Mouse (Mus musculus) cerebellum, postnatal 10 days (tissue): ENCODE results near the gene Lipc.

Experiments used
- DNase-seq, 2 experiments: peaks; one replicate each; pipeline ENCODE4 v3.0.0; 2021; ENCODE audit warnings: mixed read lengths in 2 of 2

Lipc gene

DNA sequence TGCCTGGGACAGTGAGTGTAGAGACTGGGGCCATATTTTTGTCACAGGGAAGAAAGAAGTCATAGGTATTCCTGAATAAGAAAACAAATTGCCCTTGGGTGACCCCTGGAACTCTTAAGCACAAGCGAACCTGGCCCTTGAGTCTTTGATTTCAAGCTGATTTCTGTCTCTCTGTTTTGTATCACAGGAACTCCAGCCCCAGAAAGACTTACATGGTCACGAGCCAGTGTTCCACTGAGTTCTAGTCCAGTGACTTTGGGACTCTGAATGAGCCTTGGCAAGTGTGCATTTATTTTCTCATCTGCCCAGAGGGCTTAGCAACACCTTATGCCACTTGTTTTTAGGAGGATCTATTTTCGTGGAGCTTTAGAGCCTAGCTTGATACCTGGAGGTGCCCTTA, 5.7 kb upstream of the Lipc start:
- DNase-seq: peak in 1 of 2 experiments; percentile 44

DNA sequence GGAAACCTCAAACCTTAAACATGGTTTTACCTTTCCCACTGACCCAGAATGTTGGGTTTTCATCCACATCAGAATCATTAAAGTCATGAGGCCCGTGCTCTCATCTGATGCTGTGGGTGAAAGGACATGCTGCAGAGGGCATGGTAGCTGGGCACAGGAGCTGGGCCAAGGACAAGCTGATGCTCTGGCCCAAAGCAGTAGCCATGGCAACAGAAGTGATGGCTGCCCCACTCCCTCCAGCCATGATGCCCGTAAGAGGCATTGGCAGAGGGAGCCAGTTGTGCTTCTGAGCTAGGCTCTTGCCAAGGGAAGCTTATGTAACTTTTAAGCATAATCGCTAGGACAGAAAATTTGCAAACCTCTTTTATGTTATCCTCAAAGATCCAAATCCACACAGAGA, 2.2 kb upstream of the Lipc start:
- DNase-seq: peak; percentile 59 to 75

DNA sequence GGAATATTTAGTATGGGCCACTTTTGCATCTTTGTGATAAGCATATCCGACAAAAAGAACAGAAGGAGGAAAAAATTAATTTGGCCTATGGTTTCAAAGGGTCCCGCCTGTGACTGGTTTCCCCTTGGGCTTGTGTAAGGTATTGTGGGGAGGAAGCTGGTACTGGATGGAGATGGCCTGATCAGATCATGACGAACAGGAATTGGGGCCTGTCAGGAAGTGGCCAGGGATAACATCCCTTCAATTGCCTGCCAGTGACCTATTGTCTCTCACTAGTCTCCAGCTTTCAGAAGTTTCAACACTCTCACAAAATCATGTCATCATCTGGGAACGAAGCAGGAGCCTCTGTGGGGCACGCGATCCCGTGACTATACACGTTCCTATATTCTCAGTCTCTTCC, 2.7 kb downstream of the Lipc start:
- DNase-seq: no peak

DNA sequence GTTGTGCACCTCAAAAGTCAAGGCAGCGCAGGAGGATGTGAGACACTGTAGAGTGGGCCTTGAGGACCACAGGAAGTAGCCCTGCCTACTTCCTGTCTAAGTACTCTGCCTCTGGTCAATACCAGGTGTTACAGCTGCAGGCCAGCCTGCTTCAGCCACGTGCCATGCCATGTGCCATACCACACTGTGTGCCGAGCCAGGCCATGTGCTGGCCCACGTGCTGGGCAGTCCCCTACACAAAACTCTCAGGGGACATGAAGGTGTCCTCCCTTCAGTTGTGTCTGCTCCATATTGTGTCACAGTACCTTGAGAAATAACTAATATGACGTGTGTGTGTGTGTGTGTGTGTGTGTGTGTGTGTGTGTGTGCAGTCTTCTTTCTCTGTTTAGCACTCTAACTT, 4.7 kb downstream of the Lipc start:
- DNase-seq: no peak

DNA sequence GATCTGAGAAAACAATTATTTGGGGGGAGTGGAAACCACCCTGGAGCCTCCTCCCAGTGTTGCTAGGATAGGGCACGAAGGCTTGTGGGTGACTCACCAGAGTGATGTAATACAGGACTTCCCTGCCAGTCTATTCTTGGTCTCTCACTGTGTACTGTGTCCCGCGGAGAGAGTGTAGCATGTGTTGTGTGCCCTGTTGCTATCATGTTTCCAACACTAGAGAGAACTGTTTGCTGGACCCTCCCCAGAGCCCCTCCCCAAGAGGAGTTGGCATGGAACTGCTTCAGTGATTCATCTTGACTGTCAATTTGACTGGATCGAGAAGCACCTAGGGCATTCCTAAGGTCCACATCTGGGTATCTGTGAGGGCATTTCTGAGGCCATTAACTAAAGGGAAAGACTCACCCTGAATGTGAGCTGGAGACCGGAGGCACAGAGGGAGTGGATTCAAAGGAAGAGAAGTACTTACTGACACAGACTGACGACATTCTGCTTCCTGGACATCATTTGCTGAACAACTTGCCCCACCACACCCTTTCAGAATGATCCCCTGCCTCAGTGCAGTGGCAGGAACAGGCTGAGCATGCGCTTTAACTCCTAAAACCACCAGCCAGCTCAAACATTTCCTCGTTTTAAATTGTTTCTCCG, 9.2 kb downstream of the Lipc start:
- no peak for DNase-seq

DNA sequence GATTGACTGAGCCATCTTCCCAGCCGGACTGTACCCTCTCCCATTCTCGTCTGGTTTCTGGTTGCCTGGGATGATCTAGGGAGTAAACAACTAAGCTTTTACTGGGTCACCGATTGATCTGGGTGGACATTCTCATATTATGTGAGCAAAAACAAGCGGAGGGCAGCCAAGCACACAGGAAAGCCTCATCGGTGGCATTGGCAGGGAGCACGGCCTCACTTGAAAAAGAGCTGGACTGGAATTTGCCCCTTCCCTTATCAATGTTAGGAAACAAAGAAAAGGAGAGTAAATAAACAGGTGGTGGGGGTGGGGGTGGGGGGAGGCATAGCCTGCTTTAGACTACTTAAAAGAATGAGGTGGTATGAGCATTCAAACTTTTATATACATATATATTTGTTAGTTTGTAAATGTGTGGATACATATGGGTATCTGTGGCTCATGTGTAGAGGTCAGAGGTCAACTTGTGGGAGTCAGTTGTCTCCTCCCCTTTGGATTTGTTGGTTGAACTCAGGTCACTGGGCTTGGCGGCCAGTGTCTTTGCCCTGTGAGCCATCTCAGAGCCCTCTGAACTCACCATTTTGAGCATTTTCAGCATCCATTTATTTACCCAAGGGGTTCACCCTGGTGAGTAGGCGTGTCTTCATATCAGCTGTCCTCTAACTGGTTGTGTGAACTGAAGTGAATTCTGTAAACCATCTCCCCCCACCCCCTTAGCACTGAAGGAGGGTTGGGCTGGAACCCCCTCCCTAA, 12.1 kb downstream of the Lipc start:
- no peak for DNase-seq

DNA sequence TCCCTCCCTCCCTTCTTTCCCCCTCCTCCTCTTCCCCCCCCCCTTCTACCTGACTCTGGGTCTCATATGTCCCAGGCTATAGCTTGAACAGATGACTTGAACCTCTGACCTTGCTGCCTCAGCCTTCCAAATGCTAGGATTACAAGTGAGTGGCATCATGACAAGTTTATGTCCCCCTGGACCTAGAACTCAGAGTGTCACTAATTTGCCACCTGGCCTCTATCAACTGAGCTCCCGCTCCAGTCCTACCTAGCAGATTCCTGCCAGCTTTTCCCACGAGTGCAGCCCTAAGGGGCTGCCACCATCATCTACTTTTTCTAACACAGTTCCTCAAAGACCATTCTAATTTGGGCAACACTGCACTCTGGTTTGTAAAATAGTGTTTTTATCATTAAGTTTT, 13.2 kb downstream of the Lipc start:
- peak; percentile 50 to 62 for DNase-seq

DNA sequence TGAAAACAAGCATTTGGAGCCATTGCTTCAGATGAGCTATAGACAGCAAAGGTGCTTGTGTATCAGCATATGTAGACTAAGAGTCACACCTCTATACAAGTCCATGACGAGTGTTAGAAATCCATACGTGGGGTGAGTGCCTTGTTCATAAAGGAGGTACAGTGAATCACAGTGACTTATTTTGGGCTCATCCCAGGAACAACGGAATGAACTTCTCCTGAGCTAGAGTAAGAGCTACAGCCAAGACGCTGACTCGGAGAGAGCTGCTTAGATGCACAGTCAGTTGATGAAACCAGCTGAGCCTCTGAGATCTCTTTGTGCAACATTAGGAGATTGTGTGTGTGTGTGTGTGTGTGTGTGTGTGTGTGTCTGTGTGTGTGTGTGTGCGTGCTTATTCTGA, 13.9 kb downstream of the Lipc start:
- no peak for DNase-seq

DNA sequence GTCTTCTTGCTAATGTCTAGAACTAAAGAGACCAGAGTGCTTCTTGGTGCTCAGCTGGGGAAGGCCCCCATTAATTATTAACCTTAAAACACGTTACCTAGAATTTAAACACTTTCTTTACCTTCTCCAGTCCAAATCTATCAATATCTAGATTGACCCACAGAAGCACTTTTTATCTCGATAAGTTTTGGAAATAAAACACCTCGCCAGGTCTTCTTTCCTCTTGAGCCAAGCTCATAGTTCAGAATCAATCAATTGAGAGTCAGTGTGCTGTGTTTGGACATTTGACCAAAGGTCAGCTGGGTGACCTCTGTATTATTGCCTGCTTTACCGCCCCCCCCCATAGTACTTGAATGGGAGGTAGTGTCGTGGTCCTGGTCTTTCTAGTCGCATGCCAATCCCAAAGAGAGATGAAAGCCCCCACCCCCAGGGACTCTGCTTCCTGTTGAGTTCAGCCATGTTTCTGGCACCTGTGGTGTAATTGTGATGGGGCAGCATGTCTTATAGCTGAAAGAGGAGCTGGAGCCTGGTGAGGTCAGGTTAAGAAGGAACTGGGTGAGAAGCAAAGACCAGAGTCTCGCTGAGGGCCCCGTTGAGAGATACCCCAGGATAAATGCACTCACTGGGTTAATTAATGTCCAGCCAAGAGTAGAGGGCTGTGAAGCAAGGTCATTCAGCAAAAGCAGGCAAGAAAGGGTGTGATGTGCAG, 17.3 kb downstream of the Lipc start:
- no peak for DNase-seq

DNA sequence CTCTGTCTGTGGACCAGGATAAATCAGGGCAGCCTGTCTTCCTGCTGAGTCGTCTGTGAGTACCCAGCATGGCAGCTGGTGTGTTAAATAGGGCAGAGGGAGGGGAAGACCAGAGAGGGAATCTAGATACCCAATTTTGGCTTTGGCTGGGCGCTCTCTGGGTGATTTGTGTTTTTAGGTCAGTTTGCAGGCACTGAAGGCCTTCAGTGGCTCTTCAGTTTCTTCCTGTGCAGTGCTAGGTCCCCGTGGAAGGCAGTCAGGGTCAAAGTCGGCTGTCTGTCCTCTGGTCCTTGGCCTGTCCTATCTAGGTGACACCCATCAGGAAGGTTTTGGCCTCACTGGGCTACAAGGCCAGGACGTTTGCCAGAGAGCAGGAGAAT, 21.4 kb downstream of the Lipc start:
- DNase-seq: peak; percentile 86 to 88

DNA sequence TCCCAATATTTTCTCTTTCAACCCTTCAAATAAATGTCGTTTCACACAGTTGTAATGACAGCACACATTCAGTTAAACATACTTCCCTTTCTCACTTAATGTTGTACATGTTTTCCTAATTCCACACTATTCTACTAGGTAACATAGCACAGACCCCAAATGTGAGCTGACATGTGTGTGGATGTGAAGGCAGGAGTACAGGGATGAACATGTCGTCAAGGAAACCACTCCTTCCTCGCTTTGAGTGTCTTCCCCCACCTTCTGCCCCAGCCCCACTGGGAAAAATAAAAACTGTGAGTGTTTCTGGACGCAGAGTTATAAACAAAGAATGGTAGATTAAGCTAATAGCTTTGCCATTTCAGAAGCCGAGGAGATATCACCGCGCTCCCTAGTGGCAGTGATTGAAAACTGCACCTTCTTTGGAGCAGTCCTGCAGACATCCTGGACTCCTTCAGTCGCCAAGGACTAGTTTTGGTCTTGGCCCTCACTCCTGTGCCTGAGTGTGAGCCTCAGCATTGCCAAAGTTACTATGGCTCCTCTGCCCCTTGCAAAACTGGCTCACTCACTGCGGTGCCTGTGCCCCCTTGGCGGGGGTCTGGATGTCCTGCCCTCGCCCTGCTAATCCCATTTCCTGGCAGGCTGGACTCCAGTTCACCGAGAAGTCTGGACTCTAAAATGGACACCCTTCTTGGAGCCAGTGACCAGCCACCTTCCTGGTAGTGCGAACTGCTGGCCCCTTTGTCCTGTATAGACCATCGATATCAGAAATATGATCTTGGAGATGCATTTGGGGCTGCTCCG, 22.0 kb downstream of the Lipc start:
- DNase-seq: peak; percentile 90 to 94

DNA sequence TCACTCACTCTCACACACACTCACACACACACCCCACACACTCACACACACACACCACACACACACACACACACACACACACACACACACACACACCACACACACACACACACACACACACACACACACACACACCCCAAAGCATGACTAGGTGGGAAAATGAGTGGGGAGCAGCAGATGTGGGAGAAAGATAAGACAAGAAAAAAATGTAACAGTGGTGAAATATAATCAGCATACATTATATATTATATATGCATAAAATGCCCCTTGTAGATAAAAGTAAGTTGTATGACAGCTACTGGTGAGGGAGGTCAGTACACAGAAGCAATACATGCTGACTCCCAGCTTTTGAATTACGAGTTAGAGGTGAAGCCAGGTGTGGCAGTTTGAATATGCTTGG, 23.6 kb downstream of the Lipc start:
- DNase-seq: no peak

DNA sequence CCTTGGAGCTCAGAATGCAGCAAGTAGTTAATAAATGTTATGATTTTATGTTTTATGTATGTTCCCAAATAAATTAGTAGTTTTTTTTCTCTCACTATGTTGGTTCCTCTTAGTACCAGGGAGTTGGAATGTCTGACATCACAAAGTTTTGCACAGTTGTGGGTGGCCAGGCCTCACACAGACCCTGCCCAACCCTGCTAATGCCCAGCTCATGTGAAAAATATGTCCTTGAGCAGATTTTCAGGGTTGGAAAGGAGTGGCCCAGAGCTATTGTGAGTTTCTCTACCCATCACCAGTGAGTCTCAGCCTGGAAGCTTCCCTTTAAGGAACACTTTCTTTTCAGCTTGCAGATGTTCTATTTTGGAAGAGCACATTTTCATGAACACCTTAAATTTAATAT, 24.3 kb downstream of the Lipc start:
- DNase-seq: no peak

DNA sequence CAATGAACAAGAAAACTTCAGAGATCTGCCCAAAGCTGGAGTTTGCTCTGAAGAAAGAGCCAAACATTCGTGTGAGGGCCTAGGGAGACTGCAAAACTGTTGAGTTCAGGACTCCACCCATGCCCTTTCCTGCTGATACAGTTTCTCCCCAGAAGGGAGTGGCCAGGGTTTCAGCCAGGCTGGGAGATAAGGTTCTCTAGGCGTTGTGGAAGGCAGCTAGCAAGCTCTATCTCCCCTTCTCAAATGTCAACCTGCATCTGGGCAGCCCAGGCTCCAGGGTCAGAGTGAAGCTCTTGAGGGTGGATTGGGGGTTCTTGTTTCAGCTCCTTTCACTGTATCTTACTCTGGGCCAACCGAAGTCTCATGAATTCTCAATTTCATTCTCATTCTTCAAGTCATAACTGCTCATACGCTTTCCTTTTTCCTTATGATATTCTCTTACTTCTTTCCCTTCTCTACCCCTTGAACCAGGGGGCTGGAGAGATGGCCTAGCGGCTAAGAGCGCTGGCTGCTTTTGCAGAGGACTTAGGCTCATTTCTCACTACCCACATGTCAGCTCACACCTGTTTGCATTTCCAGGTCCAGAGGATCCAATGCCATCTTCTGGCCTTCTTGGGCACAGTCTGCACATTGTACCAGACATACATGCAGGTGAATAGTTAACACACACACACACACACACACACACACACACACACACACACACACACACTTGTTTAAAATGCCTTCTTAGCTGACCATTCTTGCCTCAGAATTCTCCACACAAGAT, 25.0 kb downstream of the Lipc start:
- DNase-seq: no peak

DNA sequence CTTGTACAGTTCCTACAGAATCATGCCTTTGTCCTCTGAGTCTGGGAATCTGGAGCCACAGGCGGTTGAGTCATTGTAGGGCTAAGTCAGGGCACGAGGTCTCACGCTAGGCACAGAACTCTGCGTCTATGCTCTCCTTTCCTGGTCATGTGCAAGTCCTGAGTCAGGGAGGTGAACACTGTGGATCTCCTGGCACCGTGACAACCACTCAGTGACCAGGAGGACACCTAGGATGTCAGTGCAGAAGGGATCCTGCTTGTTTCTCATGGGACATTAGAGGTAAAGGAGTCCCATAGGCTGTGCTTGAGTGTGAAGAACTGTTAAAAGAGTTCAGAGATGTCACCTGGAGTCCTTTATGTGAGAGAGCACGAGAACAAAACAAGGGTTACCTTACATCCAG, 26.8 kb downstream of the Lipc start:
- DNase-seq: no peak

DNA sequence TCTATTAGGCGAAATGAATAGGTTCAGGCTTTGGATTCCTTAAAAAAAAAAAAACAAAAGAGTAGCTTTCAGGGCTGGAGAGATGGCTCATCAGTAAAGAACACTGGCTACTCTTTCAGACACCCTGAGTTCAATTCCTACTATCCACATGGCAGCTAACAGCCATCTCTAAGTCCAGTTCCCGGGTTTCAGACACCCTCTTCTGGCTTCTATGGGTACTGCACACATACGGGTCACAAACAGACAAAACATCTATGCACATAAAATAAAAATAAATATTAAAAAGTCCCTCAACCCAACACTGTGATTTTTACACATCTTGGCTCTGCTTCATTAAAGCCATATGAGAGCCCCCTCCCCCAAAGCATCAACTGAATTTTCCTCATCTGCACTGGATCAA, 27.3 kb downstream of the Lipc start:
- peak; percentile 34 to 55 for DNase-seq

DNA sequence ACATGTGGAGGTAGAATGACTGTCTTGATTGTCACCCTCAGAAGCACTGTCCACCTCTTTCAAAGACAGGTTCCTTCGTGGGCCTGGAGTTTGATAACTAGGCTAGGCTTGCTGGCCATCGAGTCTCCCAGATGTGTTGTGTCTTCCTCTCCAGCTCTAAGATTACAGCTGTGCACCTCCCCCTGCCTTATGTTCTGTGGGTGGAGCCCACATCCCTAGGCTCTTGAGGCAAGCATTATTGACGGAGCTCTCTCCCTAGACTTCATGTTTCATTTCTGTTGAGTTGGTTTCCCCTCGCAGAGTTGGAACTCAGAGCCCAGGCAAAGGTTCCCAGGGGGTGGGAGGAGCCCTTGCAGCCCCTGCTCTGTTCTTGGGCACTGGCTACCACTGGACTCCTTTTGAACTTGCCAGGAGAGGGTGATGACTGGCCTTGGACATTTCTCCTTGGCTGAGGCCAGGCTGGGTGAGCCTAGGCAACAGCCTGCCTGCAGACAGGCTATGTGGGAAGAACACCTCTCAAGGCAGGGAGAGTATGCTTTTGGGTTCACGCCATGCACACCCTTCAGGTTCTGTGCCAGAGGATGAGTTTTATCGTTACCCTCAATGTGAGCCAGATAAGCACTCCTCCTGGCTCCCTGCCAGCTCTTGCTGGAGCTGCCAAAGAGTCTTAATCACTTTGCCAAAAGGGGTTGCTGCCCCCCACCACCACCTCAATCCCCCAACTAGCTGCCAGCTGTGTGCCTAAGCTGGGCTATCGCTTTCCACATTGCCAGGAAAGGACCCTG, 30.1 kb downstream of the Lipc start:
- peak; percentile 93 to 96 for DNase-seq

DNA sequence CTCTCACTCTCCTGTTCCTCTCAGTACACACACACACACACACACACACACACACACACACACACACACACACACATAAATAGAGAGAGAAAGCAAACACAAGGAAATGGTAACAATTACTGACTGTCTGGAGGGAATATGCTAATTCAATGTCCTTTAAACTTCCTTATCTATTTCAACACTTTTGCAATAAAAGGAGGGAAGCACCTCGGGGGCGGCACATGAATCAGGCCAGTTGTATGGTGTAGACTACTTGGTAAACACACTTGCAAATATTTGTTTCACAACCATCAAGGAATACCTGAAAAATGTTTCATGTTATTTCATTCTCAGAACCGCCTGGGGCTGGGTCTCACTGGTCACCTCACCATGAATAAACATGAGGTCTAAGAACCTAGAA, 30.9 kb downstream of the Lipc start:
- DNase-seq: no peak

DNA sequence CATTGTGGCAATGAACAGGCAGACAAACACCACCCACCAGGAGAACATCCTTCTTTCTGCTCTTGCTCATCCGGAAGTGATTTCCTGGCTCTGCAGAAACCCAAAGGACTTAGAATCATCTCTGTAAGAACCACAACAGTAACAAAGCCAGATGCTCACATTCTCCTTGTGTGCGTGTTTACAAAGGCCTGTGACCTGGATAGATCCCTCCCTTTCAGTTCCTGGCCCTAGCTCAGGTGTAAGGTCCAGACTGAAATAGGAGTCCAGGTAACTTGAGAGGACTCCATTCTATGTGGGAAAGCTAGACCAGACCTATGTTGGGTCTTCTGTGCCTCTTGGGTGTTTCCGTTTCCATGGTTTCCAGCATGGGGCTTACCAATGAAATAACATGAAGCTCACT, 32.8 kb downstream of the Lipc start:
- DNase-seq: no peak

DNA sequence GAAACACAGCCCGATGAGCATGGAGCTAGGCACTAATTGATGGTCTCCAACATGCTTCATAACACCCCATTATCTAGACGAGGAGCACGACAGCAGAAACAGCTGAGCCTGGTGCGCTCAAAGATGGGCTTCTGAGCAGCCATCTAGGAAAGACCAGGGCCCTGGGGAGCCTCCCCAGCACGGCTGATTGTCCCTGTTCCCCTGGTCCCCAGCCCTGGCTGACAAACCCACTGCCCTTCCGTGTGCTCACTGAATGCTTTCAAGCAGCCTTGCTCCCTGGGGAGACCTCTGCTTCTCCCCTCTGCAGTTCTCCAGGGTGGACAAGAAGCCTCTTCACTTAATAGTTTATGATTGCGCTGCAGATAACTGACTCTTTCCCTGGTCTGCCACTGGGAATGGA, 35.5 kb downstream of the Lipc start:
- no peak for DNase-seq

DNA sequence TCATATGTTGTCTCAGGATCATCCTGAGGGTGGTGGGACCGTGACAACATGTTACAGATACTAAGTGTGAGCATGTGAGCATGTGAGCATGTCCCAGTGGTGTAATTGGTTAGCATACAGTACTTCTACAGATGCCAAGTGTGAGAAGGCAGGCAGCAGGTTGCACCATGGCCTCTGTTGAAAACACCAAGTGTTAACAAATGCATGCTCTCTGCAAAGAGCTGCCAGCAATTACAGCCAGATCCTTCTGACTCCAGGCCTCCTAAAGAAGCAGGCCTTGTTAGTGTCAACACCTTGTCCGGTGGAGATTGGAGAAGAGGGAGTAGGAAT, 36.7 kb downstream of the Lipc start:
- no peak for DNase-seq
